Mouse (Mus musculus) A20 (cell line): ENCODE measurements around the gene Aff3.

Experiments used
- DNase-seq: peaks from one replicate; pipeline ENCODE4 v3.0.0-alpha.2; 2011; ENCODE audit warnings: low read depth, low spot score

Aff3 gene

DNA sequence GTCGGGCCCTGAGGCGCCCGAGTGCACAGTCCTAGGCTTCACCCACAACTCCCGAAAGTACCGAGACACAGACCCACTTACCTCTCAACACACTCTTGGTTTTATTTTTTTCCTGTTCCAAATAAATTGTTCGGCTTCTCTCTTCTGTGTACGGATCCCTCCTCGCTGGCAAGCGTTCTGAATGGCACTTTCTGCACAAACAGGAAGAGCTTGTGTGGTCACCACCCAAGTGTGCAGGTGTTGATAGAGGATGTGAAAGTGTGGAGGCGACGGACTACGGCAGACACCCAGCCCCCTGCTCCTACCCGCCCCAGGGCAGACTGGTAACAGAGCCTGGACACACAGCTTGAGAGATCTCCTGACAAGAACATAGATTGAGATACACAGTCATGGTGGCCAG is at the start of gene Aff3:
TSS of gene Aff3 (minus strand) at position 179 of the 400 bp plus-strand sequence.
- peak; percentile 93 for DNase-seq

GRCm38 (mm10) chr1:38700646-38701045 is 35.9 kb upstream of the Aff3 start:
- no peak for DNase-seq

GRCm38 (mm10) chr1:38699244-38699643 is 34.5 kb upstream of the Aff3 start:
- no peak for DNase-seq

GRCm38 (mm10) chr1:38695812-38696681 is 31.3 kb upstream of the Aff3 start:
- DNase-seq: no peak

DNA sequence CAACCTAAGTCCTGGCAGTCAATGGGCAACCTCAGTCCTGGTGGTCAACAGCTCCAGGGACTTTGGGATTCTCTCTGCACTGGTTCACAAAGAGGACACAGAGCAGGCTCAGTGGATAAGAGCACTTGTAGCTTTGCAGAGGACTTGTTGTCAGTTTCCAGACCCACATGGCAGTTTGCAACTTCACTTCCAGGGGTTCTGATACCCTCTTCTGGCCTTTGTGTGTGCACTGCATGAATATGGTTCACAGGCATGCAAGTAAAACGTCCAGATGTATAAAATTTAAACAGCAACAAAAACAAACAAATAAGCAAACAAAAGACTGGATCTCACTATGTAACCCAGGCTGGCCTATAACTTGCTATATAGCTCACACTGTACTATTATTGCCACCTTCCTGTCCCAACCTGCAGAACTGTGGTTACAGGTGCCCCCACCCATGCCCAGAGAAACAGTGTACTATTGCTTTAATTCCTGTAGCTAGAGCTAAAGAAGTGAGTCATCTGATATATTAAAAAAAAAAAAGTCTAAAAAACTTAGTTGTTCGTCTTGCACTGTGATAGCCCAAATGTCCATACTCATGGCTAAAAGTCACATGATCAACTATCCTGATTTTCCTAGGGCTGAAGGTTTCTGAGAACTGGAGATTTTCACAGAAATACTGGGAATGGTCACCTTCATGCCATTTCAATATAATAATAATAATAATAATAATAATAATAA is 30.5 kb upstream of the Aff3 start:
- no peak for DNase-seq

- DNase-seq: peak; percentile 28
Measured at GRCm38 (mm10) chr1:38694142-38694541, 29.4 kb upstream of the Aff3 start.

GRCm38 (mm10) chr1:38690471-38690870 is 25.7 kb upstream of the Aff3 start:
- no peak for DNase-seq

DNA sequence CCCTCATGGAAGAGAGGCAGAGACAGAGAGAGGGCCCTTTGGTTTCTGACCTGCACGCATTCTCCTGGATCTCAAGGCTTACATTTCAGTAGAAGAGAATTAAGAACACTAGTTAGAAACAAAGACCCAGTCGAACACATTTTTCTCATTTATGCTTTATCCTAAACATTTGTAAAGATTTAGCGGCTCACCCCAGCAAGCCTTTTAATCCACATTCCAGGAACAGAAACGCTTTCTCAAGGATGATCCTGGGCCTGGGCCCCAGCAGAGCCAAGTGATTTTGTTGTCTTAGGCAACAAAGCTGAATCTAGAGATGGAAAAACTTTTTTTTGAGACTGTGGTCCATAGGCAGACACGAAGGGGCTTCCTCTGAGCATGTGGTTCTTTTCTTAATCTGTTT is 23.5 kb upstream of the Aff3 start:
- DNase-seq: no peak

DNA sequence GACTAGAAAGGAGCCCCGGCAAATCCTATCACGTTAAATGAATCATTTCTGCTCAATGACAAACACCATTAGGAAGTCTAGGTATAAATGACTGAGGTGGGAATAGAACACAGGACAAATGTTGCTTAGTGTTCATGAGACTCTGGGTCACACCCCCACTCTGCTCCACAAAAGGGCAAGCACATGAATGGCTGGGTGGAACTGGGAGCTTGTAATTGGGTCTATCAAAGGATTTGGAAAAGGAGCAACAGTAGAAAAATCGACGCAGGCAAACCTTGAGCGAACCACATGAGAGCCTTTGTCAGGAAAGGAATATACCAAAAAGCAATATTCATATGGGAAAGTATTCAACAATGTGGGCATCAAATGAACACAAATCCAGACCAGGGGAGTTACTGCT is 21.0 kb upstream of the Aff3 start:
- no peak for DNase-seq

DNA sequence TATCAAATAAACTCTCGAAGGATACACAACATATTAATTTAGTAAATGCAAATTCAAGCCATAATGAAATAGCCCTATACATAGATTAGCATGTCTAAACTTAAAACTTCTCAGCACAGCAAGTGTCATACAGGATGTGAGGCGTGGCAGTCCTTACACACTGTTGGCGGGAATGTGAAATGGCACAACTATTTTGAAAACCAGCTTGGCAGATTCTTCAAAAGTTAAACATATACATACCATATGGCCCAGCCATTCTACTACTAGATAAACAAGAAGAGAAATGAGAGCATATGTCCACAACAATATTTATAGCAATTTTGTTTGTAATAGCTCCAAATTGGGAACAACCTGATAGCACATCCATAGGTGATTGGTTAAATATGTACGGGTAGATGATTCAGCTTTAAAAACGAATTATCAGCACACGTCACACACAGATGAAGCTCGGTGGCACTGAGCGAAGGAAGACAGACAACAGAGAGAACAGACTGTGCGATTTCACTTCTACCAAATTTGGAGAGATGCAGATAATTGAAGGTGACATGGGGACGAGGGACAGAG is 18.5 kb upstream of the Aff3 start:
- no peak for DNase-seq

DNA sequence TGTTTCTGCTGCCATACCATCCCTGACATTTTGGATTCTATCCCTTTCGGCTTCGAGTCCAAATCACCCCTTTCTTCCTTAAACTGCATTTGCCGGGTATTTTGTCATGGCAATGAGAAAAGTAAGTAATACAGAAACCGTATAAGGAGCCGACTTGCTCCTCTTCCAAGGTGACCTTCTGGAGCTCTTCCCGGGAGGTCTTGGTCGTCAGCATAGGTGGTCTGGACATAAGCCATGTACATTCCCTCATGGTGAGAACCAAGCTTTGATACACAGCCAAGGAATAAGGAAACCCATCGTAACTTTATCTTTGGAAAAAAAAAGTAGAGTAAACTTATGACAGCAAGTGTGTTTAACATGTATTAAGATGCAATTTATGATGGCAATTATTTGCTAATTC is 15.1 kb upstream of the Aff3 start:
- no peak for DNase-seq

GRCm38 (mm10) chr1:38671756-38672155 is 7.0 kb upstream of the Aff3 start:
- DNase-seq: no peak

GRCm38 (mm10) chr1:38671019-38671418 is 6.3 kb upstream of the Aff3 start:
- DNase-seq: peak; percentile 73

- no peak for DNase-seq
Measured at GRCm38 (mm10) chr1:38668327-38668726, 3.6 kb upstream of the Aff3 start.

GRCm38 (mm10) chr1:38667892-38668291 is 3.1 kb upstream of the Aff3 start:
- DNase-seq: no peak

DNA sequence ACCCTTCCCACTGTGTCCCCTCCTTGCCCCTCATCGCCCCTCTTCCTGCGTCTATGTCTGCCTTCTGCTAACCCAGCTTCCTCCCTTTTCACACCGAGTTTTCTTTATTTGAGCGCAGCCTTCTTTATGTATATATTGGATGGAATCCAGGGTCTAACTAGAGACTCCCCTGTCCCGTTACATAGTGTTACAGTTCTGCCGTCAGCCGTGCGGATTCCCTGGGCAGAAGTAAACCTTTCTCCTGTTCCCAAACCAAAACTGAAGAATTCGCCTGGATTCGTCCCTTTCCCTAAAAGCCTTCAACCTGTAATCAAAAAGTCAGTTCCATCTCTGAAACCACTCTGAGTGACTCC is 2.0 kb upstream of the Aff3 start:
- DNase-seq: no peak

DNA sequence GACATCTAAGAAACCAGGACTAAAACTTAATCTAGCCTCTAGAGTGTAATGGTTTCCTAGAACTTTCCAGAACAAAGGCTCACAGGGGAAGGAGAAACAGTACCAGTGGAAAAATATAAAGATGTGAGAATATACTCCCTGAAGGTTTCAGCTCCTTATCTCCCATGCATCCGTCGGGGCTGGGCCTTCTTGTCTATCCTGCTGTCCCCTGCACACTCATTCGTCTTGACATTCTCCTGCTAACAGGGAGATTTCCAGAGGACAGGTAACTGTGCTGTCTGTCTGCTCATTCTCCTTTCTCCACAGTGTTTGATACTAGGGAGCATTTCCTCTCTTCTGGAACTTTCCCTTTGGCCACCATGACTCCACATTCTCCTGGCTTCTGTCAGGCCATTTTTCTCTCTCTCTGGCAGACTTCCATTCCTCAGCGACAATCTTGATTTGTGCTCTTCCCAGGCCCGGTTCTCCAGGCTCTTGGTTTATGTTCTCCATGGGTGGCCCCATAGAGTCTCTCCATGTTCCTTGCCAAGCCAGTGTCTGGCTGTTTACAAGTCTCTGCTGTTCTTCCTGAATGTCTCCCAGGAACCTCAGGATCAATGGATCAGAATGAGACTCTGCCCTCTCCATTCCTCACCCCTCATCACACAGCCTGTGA is 1.5 kb upstream of the Aff3 start:
- no peak for DNase-seq

- peak; percentile 39 for DNase-seq
Measured at GRCm38 (mm10) chr1:38665611-38666010, 856 bp upstream of the Aff3 start.

DNA sequence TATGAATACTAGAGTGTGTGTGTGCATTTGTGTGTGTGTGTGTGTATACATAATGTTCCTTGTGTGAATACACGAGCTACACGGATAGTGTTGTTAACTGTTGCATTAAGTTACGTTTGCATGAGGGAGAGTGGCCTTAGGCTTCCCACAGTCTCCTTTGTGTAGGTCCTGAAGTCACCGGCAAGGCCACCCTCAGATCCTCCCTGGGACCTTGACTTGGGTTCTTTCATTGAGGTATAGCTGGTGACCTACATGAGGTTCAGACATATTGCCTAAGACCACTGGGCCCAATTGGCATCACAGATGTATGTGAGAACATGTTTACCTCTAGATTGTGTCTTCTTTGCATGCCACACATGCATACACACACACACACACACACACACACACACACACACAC is 494 bp downstream of the Aff3 start:
- no peak for DNase-seq

- DNase-seq: peak; percentile 54
Measured at GRCm38 (mm10) chr1:38662616-38663193, 2.0 kb downstream of the Aff3 start.

- DNase-seq: no peak
Measured at GRCm38 (mm10) chr1:38658933-38659553, 5.7 kb downstream of the Aff3 start.
